Mouse (Mus musculus) CH12.LX (cell line): ENCODE measurements at regions not wholly inside any gene's neighbourhood (a gene's known extent, or its start where the extent isn't known, plus 50 kb on each side); places are given as distances from the start of the nearest gene placed in this dataset.

Experiments used
- DNase-seq: peaks from one replicate; pipeline ENCODE4 v3.0.0-alpha.2; 2013; ENCODE audit errors: extremely low read depth
- H3K27ac ChIP-seq: 2 replicates; pipeline ENCODE4 v1.5.1; 2012; ENCODE audit warnings: low read depth, mild to moderate bottlenecking, control low read depth, moderate library complexity; ENCODE audit not compliant: insufficient read depth
- H3K27me3 ChIP-seq: replicated peaks from 2 replicates; pipeline ENCODE3; 2012; ENCODE audit warnings: inconsistent platforms
- H3K36me3 ChIP-seq, 2 experiments: replicated peaks in 1 of 2; 2 replicates each; pipeline versions ENCODE3 to v1.6.1; 2012; ENCODE audit warnings: inconsistent platforms in 1 of 2, low read length in 1 of 2, mild to moderate bottlenecking in 1 of 2, mixed read lengths in 1 of 2, moderate library complexity in 1 of 2; ENCODE audit not compliant: control insufficient read depth in 1 of 2, insufficient read depth in 1 of 2
- H3K4me1 ChIP-seq, 2 experiments: 2 replicates each; pipeline ENCODE4 v1.6.1; 2012; ENCODE audit warnings: inconsistent platforms in 1 of 2, moderate library complexity in 1 of 2; ENCODE audit not compliant: insufficient read depth in 2 of 2, control insufficient read depth in 1 of 2
- H3K4me2 ChIP-seq: 2 replicates; pipeline ENCODE4 v1.6.1; 2012; ENCODE audit warnings: low read depth, mild to moderate bottlenecking, control low read depth; ENCODE audit not compliant: poor library complexity, insufficient read depth, severe bottlenecking
- H3K4me3 ChIP-seq, 3 experiments: fragments of 150-350 bp in 1 of 3; sonication (generic) in 1 of 3; replicated peaks in 1 of 3; 2 replicates each; pipeline versions ENCODE3 to v1.5.1; 2011 to 2012; ENCODE audit warnings: low read depth in 2 of 3, low read length in 2 of 3, mild to moderate bottlenecking in 2 of 3, moderate library complexity in 2 of 3, control low read depth in 1 of 3, improper control_type of control experiment in 1 of 3, inconsistent platforms in 1 of 3, mixed read lengths in 1 of 3; ENCODE audit not compliant: poor library complexity in 1 of 3
- H3K79me2 ChIP-seq: replicated peaks from 2 replicates; pipeline ENCODE4 v1.6.1; 2012; ENCODE audit warnings: mild to moderate bottlenecking, moderate library complexity; ENCODE audit not compliant: control insufficient read depth, poor library complexity, insufficient read depth, severe bottlenecking; ENCODE audit errors: extremely low read depth
- H3K9ac ChIP-seq: 2 replicates; pipeline ENCODE4 v1.6.1; 2012; ENCODE audit warnings: low read depth, mild to moderate bottlenecking, control low read depth, moderate library complexity; ENCODE audit not compliant: insufficient read depth
- H3K9me3 ChIP-seq: replicated peaks from 2 replicates; pipeline ENCODE3; 2012; ENCODE audit warnings: low read length, inconsistent platforms, mixed read lengths
- CTCF ChIP-seq, 2 experiments: IDR thresholded peaks in 1 of 2; conservative IDR thresholded peaks in 1 of 2; 2 replicates each; pipeline ENCODE4 v1.5.1; 2011 to 2012; ENCODE audit warnings: low read depth in 2 of 2, low read length in 2 of 2, improper control_type of control experiment in 1 of 2, inconsistent platforms in 1 of 2, mild to moderate bottlenecking in 1 of 2, moderate library complexity in 1 of 2
- ELF1 ChIP-seq: IDR thresholded peaks from 2 replicates; pipeline ENCODE4 v1.6.1; 2014; ENCODE audit warnings: low read depth, mild to moderate bottlenecking, inconsistent platforms, low read length, improper control_type of control experiment
- EP300 ChIP-seq: IDR thresholded peaks from 2 replicates; pipeline ENCODE4 v1.6.1; 2011; ENCODE audit warnings: low read length, improper control_type of control experiment
- HCFC1 ChIP-seq: IDR thresholded peaks from 2 replicates; pipeline ENCODE4 v1.6.1; 2012; ENCODE audit warnings: low read depth, mild to moderate bottlenecking, inconsistent platforms, low read length, improper control_type of control experiment
- IRF4 ChIP-seq: IDR thresholded peaks from 2 replicates; pipeline ENCODE4 v1.6.1; 2014; ENCODE audit warnings: low read depth, mild to moderate bottlenecking, inconsistent platforms, low read length, improper control_type of control experiment
- JUN ChIP-seq: IDR thresholded peaks from 2 replicates; pipeline ENCODE4 v1.6.1; 2011; ENCODE audit warnings: low read depth, mild to moderate bottlenecking, low read length, improper control_type of control experiment, moderate library complexity; ENCODE audit not compliant: insufficient read depth
- JUND ChIP-seq: conservative IDR thresholded peaks from 2 replicates; pipeline ENCODE4 v1.6.1; 2011; ENCODE audit warnings: low read depth, low read length, improper control_type of control experiment
- MAFK ChIP-seq: IDR thresholded peaks from 2 replicates; pipeline ENCODE4 v1.6.1; 2011; ENCODE audit warnings: low read length, improper control_type of control experiment; ENCODE audit not compliant: insufficient replicate concordance
- MAZ ChIP-seq: IDR thresholded peaks from 2 replicates; pipeline ENCODE4 v1.6.1; 2012; ENCODE audit warnings: low read depth, mild to moderate bottlenecking, inconsistent platforms, low read length, improper control_type of control experiment, moderate library complexity
- MEF2A ChIP-seq: IDR thresholded peaks from 2 replicates; pipeline ENCODE4 v1.6.1; 2014; ENCODE audit warnings: low read depth, mild to moderate bottlenecking, inconsistent platforms, low read length, improper control_type of control experiment, borderline replicate concordance
- NELFE ChIP-seq: IDR thresholded peaks from 2 replicates; pipeline ENCODE4 v1.6.1; 2011; ENCODE audit warnings: low read depth, low read length, improper control_type of control experiment
- NRF1 ChIP-seq: IDR thresholded peaks from 2 replicates; pipeline ENCODE4 v1.6.1; 2014; ENCODE audit warnings: low read depth, mild to moderate bottlenecking, inconsistent platforms, low read length, improper control_type of control experiment, moderate library complexity
- PAX5 ChIP-seq: IDR thresholded peaks from 2 replicates; pipeline ENCODE4 v1.6.1; 2012; ENCODE audit warnings: low read length, inconsistent platforms, mixed read lengths
- RCOR1 ChIP-seq: conservative IDR thresholded peaks from 2 replicates; pipeline ENCODE4 v1.6.1; 2012; ENCODE audit warnings: low read depth, mild to moderate bottlenecking, inconsistent platforms, low read length, improper control_type of control experiment
- TBP ChIP-seq: conservative IDR thresholded peaks from 2 replicates; pipeline ENCODE4 v1.6.1; 2011; ENCODE audit warnings: low read depth, low read length, improper control_type of control experiment
- USF1 ChIP-seq: IDR thresholded peaks from 2 replicates; pipeline ENCODE4 v1.6.1; 2014; ENCODE audit warnings: low read depth, mild to moderate bottlenecking, inconsistent platforms, low read length, improper control_type of control experiment
- USF2 ChIP-seq: conservative IDR thresholded peaks from 2 replicates; pipeline ENCODE4 v1.6.1; 2011; ENCODE audit warnings: low read depth, low read length, improper control_type of control experiment
- ZC3H11A ChIP-seq: IDR thresholded peaks from 2 replicates; pipeline ENCODE4 v1.6.1; 2012; ENCODE audit warnings: low read depth, mild to moderate bottlenecking, inconsistent platforms, low read length, improper control_type of control experiment
- ZKSCAN1 ChIP-seq: IDR thresholded peaks from 2 replicates; pipeline ENCODE4 v1.6.1; 2012; ENCODE audit warnings: low read depth, inconsistent platforms, low read length, improper control_type of control experiment, borderline replicate concordance
- ZMIZ1 ChIP-seq: IDR thresholded peaks from 2 replicates; pipeline ENCODE4 v1.6.1; 2012; ENCODE audit warnings: low read depth, mild to moderate bottlenecking, inconsistent platforms, low read length, improper control_type of control experiment
- ZNF384 ChIP-seq: IDR thresholded peaks from 2 replicates; pipeline ENCODE4 v1.6.1; 2012; ENCODE audit warnings: low read depth, low read length, improper control_type of control experiment, inconsistent platforms
- dilution Hi-C: fragments of 300-500 bp; cut with MboI; formaldehyde crosslinking; loops from 2 replicates; pipeline ENCODE4 v1.14.3; 2020; ENCODE audit warnings: low sequenced_read_pairs; ENCODE audit not compliant: extremely low pct_unique_long_range_greater_than_20kb, extremely low pct_ligation_motif_present
- in situ Hi-C: fragments of 300-500 bp; cut with MboI; formaldehyde crosslinking; loops from 3 replicates; pipeline ENCODE4 v1.14.3; 2019; ENCODE audit warnings: low sequenced_read_pairs, low pct_ligation_motif_present, low pct_unique_long_range_greater_than_20kb, mixed read lengths

GRCm38 (mm10) chr3:9892884-9893494 is 194.9 kb upstream of the Gm9833 start (continued):
- TF ChIP-seq ZNF384: no peak
- no peak for TF ChIP-seq ELF1
- TF ChIP-seq ZC3H11A: no peak
- TF ChIP-seq TBP: no peak

GRCm38 (mm10) chr3:9895396-9896135 is 192.3 kb upstream of the Gm9833 start:
- H3K27me3 ChIP-seq: peaks cover 9% of the 10 kb centered on the region
- peaks cover 3 to 51% of the 10 kb centered on the region in 2 experiments; a peak in 2 of 4 replicates for H3K4me1 ChIP-seq
- TF ChIP-seq JUN (no peak), CTCF (conservative IDR thresholded peaks at IDR 0.05 in 1 of 2, IDR thresholded peaks at IDR 0.05 in 1 of 2; ENCODE audit: low read depth in 2 of 2, low read length in 2 of 2) (no peak), RCOR1 (no peak), USF1 (no peak), MAFK (no peak), ZKSCAN1 (no peak), MAZ (no peak), PAX5 (no peak), NELFE (no peak), HCFC1 (no peak), EP300 (no peak), IRF4 (no peak), MEF2A (no peak), JUND (no peak), ZMIZ1 (no peak), NRF1 (no peak), USF2 (no peak)
- DNase-seq: no peak
- no peaks in the 10 kb centered on the region for H3K9me3 ChIP-seq
- no peaks in the 10 kb centered on the region for H3K36me3 ChIP-seq
- in situ Hi-C loops: no loop called here
- no peak overlapping the region for H3K9ac ChIP-seq
- no peak overlapping the region for H3K4me2 ChIP-seq
- dilution Hi-C loops: no loop called here
- no peak overlapping the region for H3K4me3 ChIP-seq
- no peaks in the 10 kb centered on the region for H3K79me2 ChIP-seq
- H3K27ac ChIP-seq: no peak overlapping the region
